Mouse (Mus musculus) monocyte, adult 5-6 weeks (primary cell): ENCODE measurements around the gene Ppp1r11. TPM values are rescaled to one million over a fixed set of nuclear protein-coding genes. Genes with fewer than 3 reads are reported as not detected.
"Not testable (repeated sequence)": the region's sequence is repeated elsewhere in the genome, so short reads cannot be mapped to it uniquely, and the experiment has no call there.

Experiments used
- ATAC-seq: fragments of 153-309, 156-312 bp; replicated peaks from 2 replicates; pipeline ENCODE4 v1.8.0; 2017; ENCODE audit warnings: mild to moderate bottlenecking; ENCODE audit not compliant: low TSS enrichment, insufficient number of reproducible peaks, severe bottlenecking, poor library complexity, low FRiP score
- total RNA-seq: library from RNA; stranded (forward); fragments of 200-1000, 200-491, 200-594 nt; gene quantifications from 3 replicates; pipeline ENCODE4 v1.2.3, GENCODE M21; 2017

The Ppp1r11 gene
- 41.5 to 96.1 TPM (median 79.2 TPM) in 3 replicates for total RNA-seq

GRCm38 (mm10) chr17:36950981-36951947, at the start of gene Ppp1r11:
Gene Ppp1r11 (minus strand): TSS chr17:36951741.
- ATAC-seq = peak; percentile 96

- ATAC-seq = no peak
Measured at GRCm38 (mm10) chr17:37000863-37001262, 49.3 kb upstream of the Ppp1r11 start, which contains the start of gene Zfp57. Gene Zfp57 (plus strand): TSS chr17:37001163.

GRCm38 (mm10) chr17:36998477-36998876, 46.9 kb upstream of the Ppp1r11 start:
- ATAC-seq = no peak

GRCm38 (mm10) chr17:36997033-36997735, 45.6 kb upstream of the Ppp1r11 start:
- ATAC-seq = no peak

GRCm38 (mm10) chr17:36995448-36995847, 43.9 kb upstream of the Ppp1r11 start:
- no peak for ATAC-seq

GRCm38 (mm10) chr17:36994528-36994927, 43.0 kb upstream of the Ppp1r11 start:
- no peak for ATAC-seq

GRCm38 (mm10) chr17:36993770-36994325, 42.3 kb upstream of the Ppp1r11 start:
- ATAC-seq = no peak

- no peak for ATAC-seq
Measured at GRCm38 (mm10) chr17:36992336-36993104, 41.0 kb upstream of the Ppp1r11 start.

- not testable (repeated sequence) for ATAC-seq
Measured at GRCm38 (mm10) chr17:36990630-36991029, 39.1 kb upstream of the Ppp1r11 start.

GRCm38 (mm10) chr17:36989437-36989836, 37.9 kb upstream of the Ppp1r11 start, which contains the start of gene H2-M5:
Gene H2-M5 (minus strand): TSS chr17:36989537.
- ATAC-seq = no peak

GRCm38 (mm10) chr17:36988475-36988874, 36.9 kb upstream of the Ppp1r11 start:
- no peak for ATAC-seq

- no peak for ATAC-seq
Measured at GRCm38 (mm10) chr17:36982253-36983155, 31.0 kb upstream of the Ppp1r11 start.

- no peak for ATAC-seq
Measured at GRCm38 (mm10) chr17:36981845-36982244, 30.3 kb upstream of the Ppp1r11 start.

- ATAC-seq = peak; percentile 13; the same call in 1 of the 2 replicates
Measured at GRCm38 (mm10) chr17:36981221-36981813, 29.8 kb upstream of the Ppp1r11 start, which contains the start of gene 2410137M14Rik. Gene 2410137M14Rik (minus strand): TSS chr17:36981237.

- ATAC-seq = no peak
Measured at GRCm38 (mm10) chr17:36973271-36973787, 21.8 kb upstream of the Ppp1r11 start.

GRCm38 (mm10) chr17:36972791-36973190, 21.2 kb upstream of the Ppp1r11 start:
- no peak for ATAC-seq
